Mouse (Mus musculus) testis, adult 2 months (tissue): ENCODE results near the gene Rfxank. TPM values are rescaled to one million over a fixed set of nuclear protein-coding genes. Genes with fewer than 3 reads are reported as not detected.

Experiments
- H3K27ac ChIP-seq: fragments of 200-500 bp; 2 replicates; pipeline ENCODE4 v1.5.1; 2012; ENCODE audit warnings: low read depth, low read length; ENCODE audit not compliant: control insufficient read depth, insufficient read depth
- H3K27me3 ChIP-seq: fragments of 200-500 bp; 2 replicates; pipeline ENCODE4 v1.6.1; 2012; ENCODE audit warnings: mild to moderate bottlenecking, low read length, moderate library complexity; ENCODE audit not compliant: control insufficient read depth, insufficient read depth
- H3K36me3 ChIP-seq: fragments of 200-500 bp; 2 replicates; pipeline ENCODE4 v1.6.1; 2012; ENCODE audit warnings: mild to moderate bottlenecking, low read length; ENCODE audit not compliant: control insufficient read depth, insufficient read depth
- H3K4me1 ChIP-seq: fragments of 200-500 bp; 2 replicates; pipeline ENCODE4 v1.6.1; 2012; ENCODE audit warnings: low read length; ENCODE audit not compliant: control insufficient read depth, insufficient read depth
- H3K4me3 ChIP-seq: fragments of 200-500 bp; 2 replicates; pipeline ENCODE4 v1.5.1; 2012; ENCODE audit warnings: low read depth, mild to moderate bottlenecking, low read length, moderate library complexity, mixed read lengths; ENCODE audit not compliant: control insufficient read depth
- CTCF ChIP-seq: fragments of 200-500 bp; IDR thresholded peaks from 2 replicates; pipeline ENCODE4 v1.5.1; 2012; ENCODE audit warnings: low read depth, mild to moderate bottlenecking, inconsistent platforms, low read length, moderate library complexity; ENCODE audit not compliant: control insufficient read depth, insufficient read depth, insufficient replicate concordance
- POLR2A ChIP-seq: fragments of 200-500 bp; IDR thresholded peaks from 2 replicates; pipeline ENCODE4 v1.6.1; 2012; ENCODE audit warnings: low read depth, mild to moderate bottlenecking, inconsistent platforms, low read length, moderate library complexity; ENCODE audit not compliant: control insufficient read depth
- polyA plus RNA-seq: library from polyadenylated mRNA; depleted of rRNA; stranded (reverse); fragments of >200 nt; gene quantifications from 2 replicates; pipeline ENCODE4 v1.2.3, GENCODE M21; 2012; rRNA removed

Gene Rfxank
- polyA plus RNA-seq, 1 experiment: 19.1 TPM

GRCm38 (mm10) chr8:70086151-70086550 lies 52.8 kb downstream of the Rfxank start:
- Histone ChIP-seq H3K4me1 (peaks cover 32% of the 10 kb centered on the region), H3K27ac (no peak overlapping the region), H3K36me3 (no peaks in the 10 kb centered on the region), H3K4me3 (no peak overlapping the region), H3K27me3 (no peaks in the 10 kb centered on the region)
- TF ChIP-seq CTCF (no peak), POLR2A (no peak)

GRCm38 (mm10) chr8:70084191-70085065 lies 54.5 kb downstream of the Rfxank start:
- no peak for TF ChIP-seq POLR2A
- TF ChIP-seq CTCF: no peak
- Histone ChIP-seq H3K4me1 (peaks cover 32% of the 10 kb centered on the region), H3K36me3 (no peaks in the 10 kb centered on the region), H3K4me3 (peak overlapping the region; percentile 53), H3K27ac (no peak overlapping the region), H3K27me3 (no peaks in the 10 kb centered on the region)

GRCm38 (mm10) chr8:70083285-70083684 lies 55.7 kb downstream of the Rfxank start, which contains the start of gene Hapln4:
TSS of gene Hapln4 (plus strand) at chr8:70083457.
- TF ChIP-seq POLR2A: no peak
- no peak for TF ChIP-seq CTCF
- Histone ChIP-seq H3K36me3 (no peaks in the 10 kb centered on the region), H3K4me3 (peak within 1 kb of the TSS; percentile 53), H3K27ac (no peak within 1 kb of the TSS), H3K4me1 (peaks cover 26% of the 10 kb centered on the region), H3K27me3 (no peaks in the 10 kb centered on the region)

- Histone ChIP-seq H3K27ac (no peak overlapping the region), H3K4me3 (no peak overlapping the region), H3K4me1 (peaks cover 22% of the 10 kb centered on the region), H3K36me3 (no peaks in the 10 kb centered on the region), H3K27me3 (no peaks in the 10 kb centered on the region)
- TF ChIP-seq CTCF: no peak
- TF ChIP-seq POLR2A: no peak
These were observed 57.0 kb downstream of the Rfxank start for GRCm38 (mm10) chr8:70081976-70082375.

Other genes starting within 250 kb of the Rfxank start
- gene Tssk6, start 237.0 kb downstream of the Rfxank start, polyA plus RNA-seq: 844 and 936 TPM in 2 replicates
- 122 and 131 TPM in 2 replicates for gene Ndufa13, start 236.6 kb downstream of the Rfxank start, polyA plus RNA-seq
- 0.95 TPM in 2 replicates for gene Yjefn3, start 236.4 kb downstream of the Rfxank start, polyA plus RNA-seq
- 80.8 and 84.9 TPM in 2 replicates for gene Gatad2a, start 142.8 kb downstream of the Rfxank start, polyA plus RNA-seq
- 46.0 and 52.7 TPM in 2 replicates for gene Mau2, start 96.4 kb downstream of the Rfxank start, polyA plus RNA-seq
- 32.5 and 34.5 TPM in 2 replicates for gene Sugp1, start 96.3 kb downstream of the Rfxank start, polyA plus RNA-seq
- 11.0 and 14.1 TPM in 2 replicates for gene Tm6sf2, start 66.2 kb downstream of the Rfxank start, polyA plus RNA-seq
- gene Hapln4, start 55.7 kb downstream of the Rfxank start, polyA plus RNA-seq: 0.23 and 0.31 TPM in 2 replicates
- 7.3 and 8.9 TPM in 2 replicates for gene Ncan, start 18.3 kb downstream of the Rfxank start, polyA plus RNA-seq
- gene Nr2c2ap, start 7.8 kb downstream of the Rfxank start, polyA plus RNA-seq: 3.8 and 4.8 TPM in 2 replicates
- gene Borcs8, start 345 bp upstream of the Rfxank start, polyA plus RNA-seq: 104 and 117 TPM in 2 replicates
- gene Mef2b, start 557 bp upstream of the Rfxank start, polyA plus RNA-seq: 2.6 and 3.7 TPM in 2 replicates
- gene Tmem161a, start 33.2 kb upstream of the Rfxank start, polyA plus RNA-seq: 13.4 and 17.7 TPM in 2 replicates
- 11.8 and 12.3 TPM in 2 replicates for gene Slc25a42, start 73.2 kb upstream of the Rfxank start, polyA plus RNA-seq
- 206 and 208 TPM in 2 replicates for gene Sugp2, start 95.1 kb upstream of the Rfxank start, polyA plus RNA-seq
- 5.4 and 5.5 TPM in 2 replicates for gene Armc6, start 95.3 kb upstream of the Rfxank start, polyA plus RNA-seq
- gene Homer3, start 143.7 kb upstream of the Rfxank start, polyA plus RNA-seq: 7.3 and 9.8 TPM in 2 replicates
- gene Ddx49, start 163.3 kb upstream of the Rfxank start, polyA plus RNA-seq: 95.5 and 101 TPM in 2 replicates
- gene Cope, start 163.4 kb upstream of the Rfxank start, polyA plus RNA-seq: 102 and 115 TPM in 2 replicates
- 0.43 and 0.48 TPM in 2 replicates for gene Cers1, start 176.6 kb upstream of the Rfxank start, polyA plus RNA-seq
- gene Gdf1, start 190.7 kb upstream of the Rfxank start, polyA plus RNA-seq: 0.20 and 0.24 TPM in 2 replicates
- gene Upf1, start 214.1 kb upstream of the Rfxank start, polyA plus RNA-seq: 33.3 and 35.4 TPM in 2 replicates
- gene Comp, start 234.4 kb upstream of the Rfxank start, polyA plus RNA-seq: 409 and 456 TPM in 2 replicates